Mouse (Mus musculus) duodenum, adult 2 months (tissue): ENCODE measurements around the gene Map1b. TPM values are rescaled to one million over a fixed set of nuclear protein-coding genes. Genes with fewer than 3 reads are reported as not detected.

ENCODE experiments used
- polyA plus RNA-seq: library from polyadenylated mRNA; depleted of rRNA; stranded (reverse); fragments of >200 nt; gene quantifications from 2 replicates; pipeline ENCODE4 v1.2.3, GENCODE M21; 2012; ENCODE audit warnings: low replicate concordance; rRNA removed

Map1b gene
- 0.52 and 0.63 TPM in 2 replicates for polyA plus RNA-seq

DNA sequence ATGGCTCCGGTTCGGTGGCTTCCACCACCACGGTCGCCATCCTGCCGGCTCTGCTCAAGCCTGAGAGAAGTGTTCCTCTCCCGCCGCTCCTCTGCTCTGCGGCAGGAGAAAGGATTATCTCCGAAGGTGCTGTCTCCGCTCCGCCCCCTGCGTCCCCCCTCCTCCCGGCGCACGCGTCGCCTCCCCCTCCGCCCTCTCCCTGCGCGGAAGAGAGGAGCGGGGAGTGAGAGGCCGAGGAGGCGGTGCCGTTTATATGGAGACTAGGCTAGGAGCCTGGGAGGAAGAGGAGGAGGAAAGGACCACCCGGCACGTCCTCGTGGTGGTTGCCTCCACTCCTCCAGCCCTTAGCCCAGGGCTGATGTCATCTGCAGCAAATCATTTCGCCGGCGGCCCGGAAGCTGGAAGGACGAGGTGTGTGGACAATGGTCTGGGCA lies at the start of gene Map1b:
Gene Map1b, minus strand, starts transcription at position 93 of the 434 bp plus-strand sequence.

Other genes with a start within 250 kb of the Map1b start
- 10.3 and 11.3 TPM in 2 replicates for gene Ptcd2, start 171.8 kb downstream of the Map1b start, polyA plus RNA-seq
- gene Mrps27, start 171.8 kb downstream of the Map1b start, polyA plus RNA-seq: 8.3 and 9.9 TPM in 2 replicates